Mouse (Mus musculus): Measurements from ENCODE around the gene Dnah9. TPM values are rescaled to one million over a fixed set of nuclear protein-coding genes. Genes with fewer than 3 reads are reported as not detected.
A peak's percentile ranks its signal among the peaks of the same experiment; 100 is the strongest.

The Dnah9 gene
- total RNA-seq, 2 experiments from 2014 or later = 13.5 to 13.9 TPM

DNA sequence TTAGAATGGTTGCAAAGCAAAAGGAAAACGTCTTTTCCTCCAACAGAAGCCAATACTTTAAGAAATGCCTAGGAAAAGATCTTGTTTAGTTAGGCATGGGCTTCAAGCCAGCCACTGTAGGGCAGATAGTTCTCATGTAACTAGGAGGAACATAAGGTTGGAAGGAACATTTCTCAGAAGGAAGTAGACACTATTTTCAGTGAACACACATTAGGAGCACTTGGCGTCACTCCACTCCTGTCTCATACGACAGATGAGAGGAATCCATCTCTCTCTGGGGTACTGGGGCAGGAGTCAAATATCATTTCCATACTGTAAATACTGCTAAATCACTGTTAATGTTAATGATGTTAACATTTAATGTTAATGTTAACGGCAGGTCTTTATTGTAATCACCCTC is 238.0 kb downstream of the Dnah9 start:
- peak in 1 of 2 experiments; percentile 28 for DNase-seq (ENCODE audit: low spot score in 2 of 2)

DNA sequence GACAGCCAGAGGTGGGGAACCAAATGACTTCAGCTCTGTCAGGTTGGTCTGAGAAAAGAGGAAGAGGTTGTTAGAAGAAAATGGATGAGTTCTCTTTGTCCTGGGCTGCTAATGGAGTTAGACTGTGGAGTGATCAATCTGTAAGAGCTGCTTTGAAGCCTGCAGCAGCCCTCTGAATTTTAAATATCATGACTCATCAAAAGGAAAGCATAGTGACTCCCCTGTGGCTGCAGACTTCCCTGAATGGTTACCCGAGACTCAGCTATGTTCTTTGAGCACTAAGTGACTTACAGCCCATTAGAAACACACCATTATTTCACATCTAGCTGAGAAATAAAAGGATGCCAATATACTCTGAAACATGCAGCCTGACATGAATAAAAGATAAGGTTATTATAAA is 240.4 kb downstream of the Dnah9 start:
- no peak for DNase-seq (ENCODE audit: low spot score in 2 of 2)

DNA sequence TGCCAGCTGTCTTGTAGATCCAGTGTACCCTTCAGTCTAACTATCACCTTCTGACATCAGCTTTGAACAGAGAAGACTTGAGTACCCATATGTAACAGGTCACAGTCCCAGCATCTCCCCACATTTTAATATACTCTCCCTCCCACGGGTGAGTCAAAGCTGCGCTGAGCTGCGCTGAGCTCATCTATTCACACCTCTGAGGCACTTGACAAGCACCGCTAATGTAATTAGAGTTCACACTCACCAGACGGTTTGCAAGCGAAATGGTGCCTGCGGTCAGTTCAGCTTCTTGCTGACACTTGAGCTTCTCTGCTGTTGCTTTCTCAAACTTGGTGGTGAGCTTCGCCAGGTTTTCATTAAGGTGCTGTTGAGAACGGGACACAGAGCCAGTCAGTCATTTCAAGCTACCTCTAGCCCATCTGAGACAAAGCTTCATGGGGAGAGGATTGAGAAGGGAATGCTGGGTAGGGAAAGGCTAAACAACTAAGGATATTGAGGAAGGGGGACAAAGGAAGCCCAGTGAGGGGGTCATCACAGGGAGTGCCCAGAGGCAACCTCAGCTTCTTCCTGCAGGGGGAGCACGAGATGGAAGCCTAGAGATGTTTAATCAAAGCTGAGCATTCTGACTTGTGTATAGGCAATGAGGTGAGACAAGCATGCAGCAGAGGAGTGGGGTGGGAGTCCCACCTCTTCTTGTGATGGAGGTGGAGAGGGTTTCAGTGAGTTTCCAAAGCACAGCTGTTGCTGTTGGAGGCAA is 249.7 kb downstream of the Dnah9 start:
- no peak for DNase-seq (ENCODE audit: low spot score in 2 of 2)

DNA sequence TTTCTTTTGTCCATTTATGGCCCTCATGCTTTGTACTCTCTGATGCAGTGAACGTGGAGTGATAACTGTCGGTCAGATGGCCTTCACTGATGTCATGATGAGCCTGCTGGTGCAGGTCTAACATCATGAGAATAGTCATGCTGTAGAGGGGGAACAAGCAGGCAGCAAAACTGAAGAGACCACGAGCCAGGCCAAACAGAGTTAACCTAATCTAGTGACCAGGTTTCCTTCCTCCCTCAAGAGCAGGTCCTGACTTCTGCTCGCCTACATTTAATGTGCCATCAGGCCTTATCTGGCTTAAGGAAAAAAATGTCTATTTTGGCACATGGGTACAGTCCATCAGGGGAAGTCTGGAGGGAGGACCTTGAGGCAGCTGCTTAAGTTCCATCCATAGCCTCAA is 259.2 kb downstream of the Dnah9 start:
- DNase-seq (ENCODE audit: low spot score in 2 of 2) = no peak

DNA sequence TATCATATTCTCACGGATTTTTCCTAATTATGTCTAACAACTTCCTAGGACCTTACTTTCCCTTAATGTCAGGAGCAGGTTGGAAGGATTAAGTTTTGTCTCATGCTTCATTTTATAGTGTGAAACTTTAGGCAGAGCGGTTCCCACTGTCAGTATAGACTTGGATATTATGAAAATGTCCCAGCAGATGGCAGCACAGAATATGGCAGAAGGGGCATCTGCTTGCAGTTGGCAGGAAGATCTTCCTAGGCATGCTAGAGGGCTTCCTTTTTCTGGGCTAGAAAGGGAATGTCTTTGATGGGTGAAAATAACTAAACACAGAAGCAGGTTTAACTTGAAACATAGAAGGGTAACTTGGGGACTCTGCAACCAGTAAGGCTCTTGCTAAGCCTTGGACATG is 262.9 kb downstream of the Dnah9 start:
- peak; percentile 53 to 70 for DNase-seq (ENCODE audit: low spot score in 2 of 2)

DNA sequence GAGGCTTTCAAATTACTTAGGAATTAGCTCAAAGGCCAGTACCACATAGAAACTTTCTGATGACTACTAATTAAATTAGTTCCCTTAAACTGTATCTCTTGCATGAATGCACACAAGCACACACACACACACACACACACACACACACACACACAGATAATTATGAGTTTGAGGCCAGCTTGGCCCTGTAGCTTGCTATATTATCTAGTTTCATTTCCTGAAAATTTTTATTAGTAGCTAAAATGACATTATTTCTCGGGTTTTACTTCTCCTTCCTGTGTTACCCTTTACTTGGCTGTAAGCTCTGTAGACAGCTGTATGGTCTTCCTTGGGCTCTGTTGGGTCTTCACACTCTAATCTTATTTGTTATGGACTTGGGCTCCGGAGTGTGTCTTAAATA is 264.4 kb downstream of the Dnah9 start:
- DNase-seq (ENCODE audit: low spot score in 2 of 2) = no peak

DNA sequence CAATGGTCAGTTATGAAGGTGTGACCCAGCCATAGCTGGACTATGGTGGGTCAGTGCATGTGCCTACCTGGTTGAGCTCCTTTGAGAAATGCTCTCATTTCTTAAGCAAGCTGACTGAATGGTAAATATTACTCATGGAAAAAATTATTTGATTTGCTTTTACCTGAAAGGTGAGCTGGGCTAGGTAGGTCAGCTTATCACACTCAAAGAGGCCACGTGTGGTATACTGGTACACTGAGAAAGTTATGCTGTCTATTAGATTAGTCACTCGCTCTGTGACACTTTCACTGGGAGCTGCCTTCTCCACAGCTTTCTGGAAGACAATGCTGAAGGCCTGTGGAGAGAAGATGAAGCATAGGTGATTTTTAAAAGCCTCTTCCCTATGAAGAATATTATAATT is 286.9 kb downstream of the Dnah9 start:
- DNase-seq (ENCODE audit: low spot score in 2 of 2) = no peak

DNA sequence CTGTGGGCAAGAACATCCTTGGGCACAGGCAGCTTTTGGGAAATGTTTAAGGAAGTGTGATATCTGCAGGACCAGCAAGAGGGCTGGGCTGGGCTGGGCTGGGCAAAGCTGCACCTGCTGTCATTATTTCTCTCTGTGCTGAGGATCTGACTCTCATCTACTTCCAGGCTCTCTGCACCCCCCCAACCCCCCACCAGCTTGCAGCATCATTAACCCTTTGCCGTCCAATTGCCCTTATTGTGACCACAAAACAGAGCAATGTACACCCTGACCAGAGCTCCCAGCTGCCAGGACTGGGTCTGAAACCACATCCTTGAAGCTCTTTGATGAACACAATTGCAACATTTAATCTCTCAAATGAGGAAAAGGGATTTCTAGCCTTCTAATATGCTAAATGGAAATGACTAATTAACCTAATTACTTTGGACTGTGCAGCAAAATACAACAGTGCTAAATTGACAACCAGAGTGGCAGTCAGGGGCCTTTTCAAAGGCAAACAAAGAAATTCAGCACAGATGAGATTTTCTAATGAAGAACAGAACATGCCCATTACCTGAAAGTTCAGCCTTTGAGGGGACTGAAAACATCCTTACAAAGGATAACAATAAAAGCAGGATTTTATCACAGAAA is 291.1 kb downstream of the Dnah9 start:
- DNase-seq (ENCODE audit: low spot score in 2 of 2) = no peak

DNA sequence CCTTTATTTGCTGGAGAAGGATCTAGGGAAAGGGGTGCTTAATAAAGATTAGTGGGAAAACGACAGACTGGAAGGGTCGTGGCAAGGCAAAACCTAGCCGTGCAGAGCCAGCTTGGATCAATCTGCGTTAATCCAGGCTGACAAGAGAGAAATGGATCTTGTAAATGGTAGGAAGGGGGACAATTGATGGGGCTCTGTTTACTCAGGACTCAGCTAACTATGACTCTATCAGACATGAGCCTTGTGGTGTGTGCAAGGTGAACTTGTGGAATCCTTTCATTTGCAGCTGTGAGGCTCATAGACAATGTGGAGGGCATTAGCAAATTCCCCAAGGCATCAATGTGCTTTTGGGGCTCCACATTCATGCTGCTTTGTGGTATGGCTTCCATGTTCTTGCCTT is 306.9 kb downstream of the Dnah9 start:
- DNase-seq (ENCODE audit: low spot score in 2 of 2) = no peak

DNA sequence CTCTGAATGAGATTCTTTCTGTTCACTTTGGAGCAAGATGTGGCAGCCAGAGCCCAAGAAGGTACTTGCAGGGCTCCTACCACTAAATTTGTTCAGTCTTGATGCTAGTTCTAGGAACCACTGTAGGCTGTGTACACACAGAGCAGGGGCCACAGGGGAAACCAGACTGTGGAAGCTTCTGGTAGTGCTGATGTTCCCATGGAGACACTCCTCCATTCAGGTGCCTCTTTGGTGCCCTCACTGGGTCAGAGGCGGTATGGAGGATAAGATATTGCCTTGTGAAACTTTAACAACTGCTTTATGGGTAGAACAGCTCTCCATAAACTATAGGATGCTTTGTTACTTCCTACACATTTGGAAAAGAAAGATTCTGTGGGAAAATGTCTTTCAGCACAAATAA is 316.3 kb downstream of the Dnah9 start:
- DNase-seq (ENCODE audit: low spot score in 2 of 2) = peak; percentile 21 to 23

DNA sequence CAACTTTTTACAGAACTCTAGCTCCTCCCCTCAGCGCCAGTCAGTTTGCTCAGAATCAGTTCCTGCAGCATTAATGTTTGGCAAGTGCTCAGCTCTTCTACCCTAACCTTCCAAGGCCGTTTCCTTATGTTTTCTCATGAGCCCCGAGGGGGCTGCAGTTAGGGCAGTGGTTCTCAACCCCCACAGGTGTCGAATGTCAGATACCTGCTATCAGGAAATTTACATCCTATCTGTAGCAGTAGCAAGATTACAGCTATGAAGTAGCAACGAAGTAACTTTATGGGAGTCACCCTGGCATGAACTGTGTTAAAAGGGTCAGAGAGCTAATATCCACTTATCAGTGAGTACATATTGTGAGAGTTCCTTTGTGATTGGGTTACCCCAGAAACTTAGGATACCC is 321.9 kb downstream of the Dnah9 start:
- no peak for DNase-seq (ENCODE audit: low spot score in 2 of 2)

DNA sequence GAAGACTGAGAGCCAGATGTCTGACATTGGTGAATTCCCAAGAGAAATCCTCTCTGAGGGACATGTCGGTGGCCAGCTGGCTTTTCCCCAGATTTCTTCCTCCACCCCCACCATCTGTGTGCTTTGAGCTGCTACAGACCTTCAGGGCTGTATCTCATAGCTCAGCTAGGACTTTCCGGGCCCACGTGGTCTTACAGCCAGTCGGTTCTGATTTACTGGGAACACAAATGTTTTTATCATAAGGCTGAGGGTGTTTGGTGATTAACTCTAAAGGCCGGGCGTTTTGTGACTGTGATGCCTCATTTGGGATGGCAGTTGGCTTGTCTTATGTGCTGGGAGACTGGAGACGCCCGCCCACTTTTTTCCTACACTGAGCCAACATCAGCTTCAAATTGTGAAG is 329.4 kb downstream of the Dnah9 start:
- DNase-seq (ENCODE audit: low spot score in 2 of 2) = peak; percentile 37 to 52

DNA sequence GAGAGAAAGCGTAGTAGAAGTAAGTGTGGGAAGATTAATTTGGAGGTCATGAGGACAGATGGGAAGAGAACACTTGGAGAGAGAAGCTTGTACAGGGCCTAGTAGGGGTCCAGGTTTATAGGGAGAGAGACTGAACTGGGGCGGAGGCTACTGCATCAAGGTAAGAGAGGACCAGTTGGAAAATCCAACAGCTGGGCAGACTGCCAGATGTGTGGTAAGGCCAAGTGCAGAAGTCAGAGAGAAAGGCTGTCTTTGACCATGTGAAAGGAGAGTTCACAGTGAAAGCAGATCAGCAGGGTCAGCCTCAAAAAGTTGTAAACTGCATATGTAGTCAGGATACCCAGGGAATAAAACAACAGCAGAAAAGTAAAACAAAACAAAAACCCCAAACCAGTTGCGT is 343.8 kb downstream of the Dnah9 start:
- DNase-seq (ENCODE audit: low spot score in 2 of 2) = no peak

DNA sequence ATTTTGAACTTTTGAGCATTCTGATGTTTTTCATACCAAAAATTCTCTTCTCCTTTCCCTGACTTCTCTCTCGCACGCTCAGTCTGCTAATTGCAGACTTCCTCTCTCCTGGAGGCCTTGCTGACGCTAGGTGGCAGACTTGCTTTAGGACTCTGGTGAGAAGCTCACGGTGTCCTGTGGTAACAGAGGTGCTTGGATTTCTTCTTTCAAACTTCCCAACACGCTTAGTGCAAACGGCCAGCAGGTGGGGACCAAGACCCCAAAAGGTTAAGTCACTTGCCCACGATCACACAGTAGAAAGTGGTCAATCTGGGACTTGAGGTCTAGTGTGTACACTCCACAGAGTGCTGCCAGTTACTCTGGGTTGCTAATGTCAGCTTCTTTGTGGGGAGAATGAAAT is 347.5 kb downstream of the Dnah9 start:
- peak; percentile 81 to 87 for DNase-seq (ENCODE audit: low spot score in 2 of 2)

DNA sequence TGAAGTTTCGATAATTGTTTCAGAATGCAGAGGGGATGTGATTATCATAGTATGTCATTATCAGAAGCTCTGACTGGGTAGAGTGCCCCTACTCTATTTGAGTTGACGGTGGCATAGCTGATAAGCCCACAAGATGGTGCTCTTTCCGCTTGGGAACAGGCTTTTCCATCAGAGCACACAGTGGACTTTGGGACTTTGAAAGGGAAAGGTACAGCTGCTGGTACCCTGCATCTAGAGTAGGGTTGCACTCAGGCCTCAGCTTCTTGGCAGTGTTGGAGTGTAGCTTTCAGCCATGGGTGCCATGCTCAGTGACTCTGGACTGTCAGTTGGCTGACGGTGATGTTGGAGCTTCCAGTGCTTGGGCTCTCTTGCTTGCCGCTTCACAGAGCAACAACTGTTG is 348.1 kb downstream of the Dnah9 start:
- peak; percentile 38 to 54 for DNase-seq (ENCODE audit: low spot score in 2 of 2)

DNA sequence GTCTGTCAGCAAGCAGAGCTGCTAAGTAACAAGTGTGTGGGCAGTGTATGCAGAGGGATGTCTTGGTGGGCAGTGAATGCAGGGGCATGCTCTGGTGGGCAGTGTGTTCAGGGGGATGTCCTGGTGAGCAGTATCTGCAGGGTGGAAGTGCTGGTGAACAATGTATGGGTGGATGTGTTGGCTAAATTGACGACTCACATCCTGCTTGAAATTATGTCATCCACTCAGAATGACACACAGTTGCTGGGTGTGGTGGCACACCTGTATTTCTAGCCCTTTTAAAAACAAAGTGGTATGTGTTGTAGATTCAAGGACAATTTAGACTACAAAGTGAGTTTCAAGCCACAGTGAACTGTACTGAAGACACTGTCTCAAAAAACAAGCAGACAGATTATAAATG is 350.2 kb downstream of the Dnah9 start:
- no peak for DNase-seq (ENCODE audit: low spot score in 2 of 2)

DNA sequence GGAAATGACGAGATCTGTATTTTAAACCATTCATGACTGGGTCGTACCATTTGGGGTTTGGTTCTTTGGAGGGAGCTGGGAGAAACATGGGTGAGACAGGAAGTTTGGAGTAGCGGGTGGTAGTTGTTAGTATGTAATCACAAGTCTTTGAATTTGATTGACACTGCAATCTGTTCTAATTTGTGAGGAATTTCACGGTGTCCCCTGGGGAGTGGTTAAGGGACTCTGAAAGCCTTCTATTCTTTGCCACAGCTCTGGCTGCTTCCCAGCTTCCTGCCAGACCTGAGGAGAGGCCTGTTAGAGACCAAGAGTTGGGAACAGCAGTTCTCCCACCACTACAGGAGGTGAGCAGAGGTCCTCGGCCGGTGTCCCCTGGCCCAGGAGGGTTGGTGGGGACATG is 352.1 kb downstream of the Dnah9 start:
- no peak for DNase-seq (ENCODE audit: low spot score in 2 of 2)

DNA sequence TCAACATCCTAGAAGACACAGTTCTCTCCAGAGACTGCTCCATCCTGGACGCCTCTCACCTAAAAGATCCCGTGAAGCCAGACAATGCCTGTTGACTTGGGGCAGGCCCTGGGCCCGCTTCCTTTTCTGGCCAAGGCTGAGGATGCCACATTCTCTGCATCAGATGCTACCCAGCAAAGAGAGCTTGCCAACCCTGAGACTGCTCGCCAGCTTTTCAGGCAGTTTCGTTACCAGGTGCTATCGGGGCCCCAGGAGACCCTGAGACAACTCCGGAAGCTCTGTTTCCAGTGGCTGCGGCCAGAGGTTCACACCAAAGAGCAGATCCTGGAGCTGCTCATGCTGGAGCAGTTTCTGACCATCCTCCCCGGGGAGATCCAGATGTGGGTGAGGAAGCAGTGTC is 354.0 kb downstream of the Dnah9 start:
- DNase-seq (ENCODE audit: low spot score in 2 of 2) = no peak

DNA sequence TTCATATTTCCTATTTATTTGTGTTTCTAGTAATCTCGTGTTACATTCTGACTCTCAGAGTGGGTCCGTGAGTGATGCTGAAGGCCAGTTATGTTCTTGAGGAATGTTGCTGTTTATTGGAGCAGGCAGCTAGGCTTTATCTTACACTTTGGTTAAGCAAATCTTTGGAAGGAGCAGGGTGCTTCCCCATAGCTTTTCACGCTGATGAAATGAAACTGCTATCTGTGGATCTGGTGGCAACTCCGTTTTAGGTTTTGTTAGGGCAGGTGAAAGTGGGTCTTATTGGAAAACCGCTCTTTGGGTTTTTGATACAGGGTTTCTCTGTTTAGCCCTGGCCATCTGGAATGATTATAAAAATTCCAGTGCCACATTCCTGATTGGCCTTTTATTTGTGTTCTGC is 356.3 kb downstream of the Dnah9 start:
- DNase-seq (ENCODE audit: low spot score in 2 of 2) = no peak

DNA sequence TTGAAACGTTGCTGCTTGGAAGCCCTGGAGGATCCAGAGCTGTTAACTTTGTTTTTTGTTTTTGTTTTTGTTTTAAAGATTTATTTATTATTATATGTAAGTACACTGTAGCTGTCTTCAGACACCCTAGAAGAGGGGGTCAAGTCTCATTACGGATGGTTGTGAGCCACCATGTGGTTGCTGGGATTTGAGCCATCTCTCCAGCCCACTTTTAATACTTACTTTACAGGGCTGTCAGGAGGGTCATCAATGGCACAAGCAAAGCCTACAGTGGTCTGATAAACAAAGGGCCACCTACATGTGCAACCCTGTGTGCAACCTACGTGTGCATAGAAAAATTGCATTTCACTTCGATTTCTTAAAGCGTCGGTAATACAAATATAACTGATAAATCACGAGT is 360.8 kb downstream of the Dnah9 start:
- no peak for DNase-seq (ENCODE audit: low spot score in 2 of 2)

DNA sequence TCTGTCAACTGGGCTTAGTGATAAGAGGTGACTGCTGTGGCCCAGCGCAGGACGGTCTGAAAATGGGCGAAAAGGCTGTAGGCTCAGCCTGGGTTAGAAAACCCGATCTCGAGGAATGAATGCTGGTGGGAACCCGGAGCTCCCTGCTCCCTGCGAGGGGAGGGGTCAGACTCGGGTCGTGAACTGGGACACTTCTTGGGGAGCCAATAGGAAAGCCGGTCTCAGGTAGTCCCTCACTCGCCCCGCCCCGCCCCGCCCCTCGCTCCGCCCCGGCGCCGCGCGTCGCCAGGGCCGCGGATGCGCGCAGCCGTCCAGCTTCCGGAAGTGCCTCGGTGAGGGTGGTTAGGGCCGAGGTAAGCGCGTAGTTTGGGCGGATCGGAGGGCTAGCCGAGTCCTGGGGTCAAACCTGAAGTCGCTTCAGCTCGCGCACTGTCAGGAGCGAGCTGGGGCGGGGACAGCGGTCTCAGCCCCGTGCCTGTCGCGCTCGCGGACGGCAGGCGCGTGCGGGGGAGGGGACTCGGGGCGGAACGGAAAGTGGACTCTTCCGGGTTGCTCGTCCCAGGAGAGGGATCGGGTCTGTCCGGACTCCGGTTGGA is 361.3 kb downstream of the Dnah9 start, which contains the start of gene Zkscan6:
Gene Zkscan6 (plus strand): TSS at position 267 of the 596 bp plus-strand sequence.
- DNase-seq (ENCODE audit: low spot score in 2 of 2) = peak; percentile 73 to 84

DNA sequence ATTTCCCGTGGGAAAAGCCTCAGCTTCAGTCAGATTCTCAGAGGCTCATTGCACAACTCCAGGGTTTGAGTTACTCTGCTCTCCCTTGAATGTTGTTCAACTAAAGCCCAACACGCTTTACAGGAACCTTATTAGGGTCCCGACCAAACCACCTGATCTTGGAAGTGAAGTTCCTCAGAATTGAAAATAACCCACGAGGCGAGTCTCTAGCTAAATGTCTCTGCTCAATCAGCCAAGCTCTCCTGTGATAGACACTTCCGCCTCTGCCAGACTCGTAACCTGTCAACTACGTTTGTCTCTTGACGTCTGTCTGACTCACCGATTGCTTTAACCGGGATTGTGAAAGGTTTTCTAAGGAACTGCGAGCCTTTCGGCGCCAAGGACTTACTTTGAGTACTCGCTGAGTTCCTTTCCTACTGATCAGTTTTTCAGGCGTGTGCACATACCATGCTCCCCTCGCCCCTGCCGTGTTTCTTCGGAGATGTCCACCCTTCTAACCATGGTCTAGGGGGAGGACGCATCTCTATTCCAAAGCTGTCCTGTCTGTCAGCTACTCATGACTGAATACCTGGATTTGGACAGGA is 361.9 kb downstream of the Dnah9 start:
- no peak for DNase-seq (ENCODE audit: low spot score in 2 of 2)
